Mouse (Mus musculus) heart, postnatal 25 days (tissue): Measurements from ENCODE around the gene Rb1. TPM values are rescaled to one million over a fixed set of nuclear protein-coding genes. Genes with fewer than 3 reads are reported as not detected.

ENCODE experiments used
- DNase-seq: peaks from one replicate; pipeline ENCODE4 v3.0.0; 2022; ENCODE audit warnings: low spot score
- intact Hi-C: fragments of 180-260 bp; cut with DNase I; formaldehyde crosslinking; loops from one replicate; pipeline ENCODE4 v1.15.1; 2025
- total RNA-seq, 2 experiments: library from RNA; stranded (reverse); gene quantifications; 2 replicates each; pipeline ENCODE4 v1.2.3; 2021

The Rb1 gene
- total RNA-seq, 2 experiments from 2014 or later, result 16.4 to 18.7 TPM

- no peak for DNase-seq
- intact Hi-C loops, result no loop called here
Measured at GRCm38 (mm10) chr14:73340051-73340755, 14.6 kb upstream of the Rb1 start.

- DNase-seq, result no peak
- intact Hi-C loops, result no loop called here
Measured at GRCm38 (mm10) chr14:73339615-73340014, 14.0 kb upstream of the Rb1 start.

GRCm38 (mm10) chr14:73336316-73337080 lies 10.9 kb upstream of the Rb1 start:
- no peak for DNase-seq
- intact Hi-C loops, result no loop called here

- intact Hi-C loops, result no loop called here
Measured at GRCm38 (mm10) chr14:73334926-73335805, 9.5 kb upstream of the Rb1 start.

GRCm38 (mm10) chr14:73333880-73334279 lies 8.3 kb upstream of the Rb1 start:
- intact Hi-C loops, result no loop called here

More at GRCm38 (mm10) chr14:73334926-73335805, 9.5 kb upstream of the Rb1 start:
- DNase-seq, result no peak

GRCm38 (mm10) chr14:73331386-73331785 lies 5.8 kb upstream of the Rb1 start:
- DNase-seq, result no peak
- intact Hi-C loops, result no loop called here

More at GRCm38 (mm10) chr14:73333880-73334279, 8.3 kb upstream of the Rb1 start:
- DNase-seq, result no peak

GRCm38 (mm10) chr14:73329871-73330270 lies 4.2 kb upstream of the Rb1 start:
- intact Hi-C loops, result loop anchor here (5.0 kb wide), 1 partner anchor 37 kb away; no protein-coding TSS in a partner anchor
- DNase-seq, result no peak

- DNase-seq, result no peak
- intact Hi-C loops, result loop anchor here (2.0 to 5.0 kb wide), 3 partner anchors 41 to 148 kb away; partner anchors contain the start of gene Itm2b
Measured at GRCm38 (mm10) chr14:73326511-73326910, 889 bp upstream of the Rb1 start.

- no peak for DNase-seq
- intact Hi-C loops, result loop anchor here (2.0 to 5.0 kb wide), 2 partner anchors 20 to 42 kb away; no protein-coding TSS in a partner anchor
Measured at GRCm38 (mm10) chr14:73324634-73325455, 777 bp downstream of the Rb1 start.

GRCm38 (mm10) chr14:73323965-73324364 lies 1.7 kb downstream of the Rb1 start:
- intact Hi-C loops, result loop anchor here (2.0 kb wide), 1 partner anchor 19 kb away; no protein-coding TSS in a partner anchor
- DNase-seq, result no peak

GRCm38 (mm10) chr14:73322142-73322541 lies 3.5 kb downstream of the Rb1 start:
- DNase-seq, result no peak

GRCm38 (mm10) chr14:73316933-73317332 lies 8.7 kb downstream of the Rb1 start:
- intact Hi-C loops, result no loop called here
- DNase-seq, result no peak

More at GRCm38 (mm10) chr14:73322142-73322541, 3.5 kb downstream of the Rb1 start:
- intact Hi-C loops, result no loop called here

- DNase-seq, result no peak
- intact Hi-C loops, result no loop called here
Measured at GRCm38 (mm10) chr14:73313864-73314263, 11.8 kb downstream of the Rb1 start.

GRCm38 (mm10) chr14:73313396-73313795 lies 12.2 kb downstream of the Rb1 start:
- intact Hi-C loops, result no loop called here
- no peak for DNase-seq

GRCm38 (mm10) chr14:73312909-73313308 lies 12.7 kb downstream of the Rb1 start:
- DNase-seq, result no peak
- intact Hi-C loops, result no loop called here

- intact Hi-C loops, result no loop called here
- no peak for DNase-seq
Measured at GRCm38 (mm10) chr14:73307490-73307889, 18.1 kb downstream of the Rb1 start.

- DNase-seq, result no peak
- intact Hi-C loops, result no loop called here
Measured at GRCm38 (mm10) chr14:73303193-73303592, 22.4 kb downstream of the Rb1 start.

- intact Hi-C loops, result loop anchor here (1.0 kb wide), 1 partner anchor 195 kb away; no protein-coding TSS in a partner anchor
- DNase-seq, result no peak
Measured at GRCm38 (mm10) chr14:73301856-73302255, 23.8 kb downstream of the Rb1 start.

- DNase-seq, result no peak
- intact Hi-C loops, result no loop called here
Measured at GRCm38 (mm10) chr14:73295512-73295911, 30.1 kb downstream of the Rb1 start.
